Mouse (Mus musculus): ENCODE measurements around the gene Hmx3. TPM values are rescaled to one million over a fixed set of nuclear protein-coding genes. Genes with fewer than 3 reads are reported as not detected.

Hmx3 gene
- polyA plus RNA-seq (2014; fragmentation: Nextera tagmentation; extraction: Ambion mirVana), result 0.15 and 0.33 TPM in 2 replicates

DNA sequence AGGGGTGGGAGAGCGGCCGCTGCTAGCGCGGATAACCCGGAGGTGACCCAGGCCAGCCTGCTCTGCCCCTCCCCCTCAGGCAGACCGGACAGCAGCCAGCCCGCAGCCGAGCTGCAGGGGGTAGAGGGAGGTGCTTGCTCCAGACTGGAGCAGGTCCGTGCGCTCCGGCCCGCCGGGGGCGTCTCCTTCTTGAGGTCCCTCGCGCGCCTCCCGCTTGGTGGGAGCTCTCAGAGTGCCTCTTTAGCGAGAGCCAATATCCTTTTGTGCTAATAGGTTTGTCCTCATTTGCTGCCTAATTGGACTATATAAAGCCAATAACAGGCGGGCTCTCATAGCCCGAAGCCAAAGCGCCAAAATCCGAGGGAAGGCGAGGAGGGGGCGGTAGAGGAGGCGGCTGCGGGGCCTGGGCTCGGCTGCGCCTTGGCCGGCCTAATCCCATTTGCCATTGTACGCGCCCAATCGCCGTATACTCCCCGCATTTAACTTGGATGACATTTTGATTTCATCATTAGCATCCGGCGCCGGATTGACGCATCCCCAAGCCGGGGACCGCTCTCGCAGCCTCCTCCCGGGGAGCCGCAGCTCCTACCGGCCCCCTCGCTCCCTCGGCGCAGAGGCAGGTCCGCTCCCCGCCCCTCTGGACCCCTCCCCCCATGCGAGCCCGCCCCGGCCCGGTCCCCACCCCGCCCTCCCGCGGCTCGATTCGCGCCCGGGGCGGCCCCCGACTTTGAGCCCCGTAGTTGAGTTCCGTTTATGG, at the start of gene Hmx3:
Hmx3 (plus strand) TSS at position 753 of the 757 bp plus-strand sequence.
- Histone ChIP-seq H3K4me3 (replicated peaks; ENCODE audit: low read depth, low read length) (peak within 1 kb of the TSS; percentile 28), H3K9me3 (ENCODE audit: control insufficient read depth, low read length) (no peaks in the 10 kb centered on the region), H3K4me1 (ENCODE audit: control insufficient read depth, insufficient read depth, low read length) (peaks cover 15% of the 10 kb centered on the region), H3K4me2 (ENCODE audit: low read length) (peak within 1 kb of the TSS; percentile 52), H3K36me3 (ENCODE audit: control insufficient read depth, insufficient read depth, low read length) (no peaks in the 10 kb centered on the region), H3K9ac (replicated peaks; ENCODE audit: low read length) (0 out of 2 replicates have a peak within 1 kb of the TSS, but pooled peaks have one; percentile 20), H3K27me3 (ENCODE audit: control insufficient read depth, insufficient read depth, low read length) (peaks cover 87% of the 10 kb centered on the region), H3K27ac (replicated peaks; ENCODE audit: low read depth, low read length) (0 out of 2 replicates have a peak within 1 kb of the TSS, but pooled peaks have one; percentile 8)
- DNase-seq (peak; percentile 75), ATAC-seq (ENCODE audit: low FRiP score, low TSS enrichment) (peak; percentile 27; the same call in 1 of the 2 replicates)
- under 1% methylated on average over 57 of the region's 65 CpGs for WGBS

- H3K36me3 ChIP-seq (ENCODE audit: control insufficient read depth, insufficient read depth, low read length), result no peaks in the 10 kb centered on the region
- H3K27ac ChIP-seq (replicated peaks; ENCODE audit: low read depth, low read length), result no peak overlapping the region
- H3K4me2 ChIP-seq (ENCODE audit: low read length), result no peak overlapping the region
- ATAC-seq (ENCODE audit: low FRiP score, low TSS enrichment), result no peak
- DNase-seq, result no peak
- H3K9ac ChIP-seq (replicated peaks; ENCODE audit: low read length), result no peak overlapping the region
- no peak overlapping the region for H3K4me3 ChIP-seq (replicated peaks; ENCODE audit: low read depth, low read length)
- no peaks in the 10 kb centered on the region for H3K4me1 ChIP-seq (ENCODE audit: control insufficient read depth, insufficient read depth, low read length)
- H3K27me3 ChIP-seq (ENCODE audit: control insufficient read depth, insufficient read depth, low read length), result no peaks in the 10 kb centered on the region
- H3K9me3 ChIP-seq (ENCODE audit: control insufficient read depth, low read length), result no peaks in the 10 kb centered on the region
- 75% methylated on average over 2 of the region's 2 CpGs for WGBS
These were observed 38.9 kb upstream of the Hmx3 start for GRCm38 (mm10) chr7:131503739-131504138.

GRCm38 (mm10) chr7:131539979-131540378, 2.7 kb upstream of the Hmx3 start:
- H3K4me2 ChIP-seq (ENCODE audit: low read length), result no peak overlapping the region
- H3K4me1 ChIP-seq (ENCODE audit: control insufficient read depth, insufficient read depth, low read length), result peaks cover 15% of the 10 kb centered on the region
- no peak overlapping the region for H3K4me3 ChIP-seq (replicated peaks; ENCODE audit: low read depth, low read length)
- DNase-seq, result peak; percentile 93
- H3K27ac ChIP-seq (replicated peaks; ENCODE audit: low read depth, low read length), result no peak overlapping the region
- no peaks in the 10 kb centered on the region for H3K36me3 ChIP-seq (ENCODE audit: control insufficient read depth, insufficient read depth, low read length)
- H3K27me3 ChIP-seq (ENCODE audit: control insufficient read depth, insufficient read depth, low read length), result peaks cover 64% of the 10 kb centered on the region
- ATAC-seq (ENCODE audit: low FRiP score, low TSS enrichment), result no peak
- no peak overlapping the region for H3K9ac ChIP-seq (replicated peaks; ENCODE audit: low read length)
- no peaks in the 10 kb centered on the region for H3K9me3 ChIP-seq (ENCODE audit: control insufficient read depth, low read length)
- under 1% methylated on average over 7 of the region's 7 CpGs for WGBS

DNA sequence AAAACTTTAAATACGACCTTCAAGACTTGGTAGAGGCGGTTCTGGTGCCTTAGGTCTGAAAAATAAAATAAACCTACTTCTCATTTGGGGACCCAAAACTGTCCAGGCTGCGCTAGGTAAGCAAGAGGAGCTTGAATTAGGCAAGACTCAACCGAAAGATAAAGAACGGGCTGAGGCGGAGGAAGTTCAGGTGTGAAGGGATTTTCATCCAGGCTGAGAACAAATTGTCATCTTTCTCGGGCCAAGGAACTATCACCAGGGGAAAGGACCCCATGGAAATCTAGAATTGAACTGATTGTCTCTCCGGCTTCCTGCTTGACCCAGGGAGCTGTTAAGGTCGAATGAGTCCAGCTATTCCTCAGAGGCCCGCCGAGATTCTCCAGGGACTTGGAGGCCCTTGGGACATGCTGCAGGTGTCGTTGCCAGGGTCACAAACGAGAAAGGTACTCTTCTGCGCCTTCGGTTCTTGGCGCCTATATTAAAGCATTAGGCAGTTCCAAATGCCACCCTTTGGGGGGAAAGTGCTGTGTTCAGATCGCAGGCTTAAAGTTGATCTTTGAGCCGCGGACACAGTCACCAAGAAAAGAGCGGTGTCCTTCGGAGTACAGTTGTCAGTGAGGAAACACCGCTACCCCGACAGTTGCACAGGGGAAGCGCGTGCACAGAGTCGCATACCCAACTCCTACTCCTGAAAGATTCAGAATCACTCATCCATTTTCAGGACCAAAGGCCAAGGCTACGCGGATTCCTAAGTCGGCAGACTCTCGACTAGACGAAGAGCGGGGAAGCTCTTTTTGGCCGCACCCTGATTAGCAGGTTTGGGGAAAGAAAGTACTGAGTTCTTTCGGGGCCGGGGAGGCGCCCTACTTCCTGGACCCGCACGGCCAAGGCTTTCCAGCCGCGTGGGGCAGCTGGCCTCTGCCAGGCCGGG, 1.2 kb upstream of the Hmx3 start:
- no peaks in the 10 kb centered on the region for H3K36me3 ChIP-seq (ENCODE audit: control insufficient read depth, insufficient read depth, low read length)
- ATAC-seq (ENCODE audit: low FRiP score, low TSS enrichment) (no peak), DNase-seq (peak; percentile 40)
- peaks cover 15% of the 10 kb centered on the region for H3K4me1 ChIP-seq (ENCODE audit: control insufficient read depth, insufficient read depth, low read length)
- no peak overlapping the region for H3K9ac ChIP-seq (replicated peaks; ENCODE audit: low read length)
- H3K4me3 ChIP-seq (replicated peaks; ENCODE audit: low read depth, low read length), result peak overlapping the region; percentile 28
- H3K4me2 ChIP-seq (ENCODE audit: low read length), result peak overlapping the region; percentile 52
- H3K9me3 ChIP-seq (ENCODE audit: control insufficient read depth, low read length), result no peaks in the 10 kb centered on the region
- no peak overlapping the region for H3K27ac ChIP-seq (replicated peaks; ENCODE audit: low read depth, low read length)
- peaks cover 79% of the 10 kb centered on the region for H3K27me3 ChIP-seq (ENCODE audit: control insufficient read depth, insufficient read depth, low read length)
- 1% methylated on average over 41 of the region's 41 CpGs for WGBS

DNA sequence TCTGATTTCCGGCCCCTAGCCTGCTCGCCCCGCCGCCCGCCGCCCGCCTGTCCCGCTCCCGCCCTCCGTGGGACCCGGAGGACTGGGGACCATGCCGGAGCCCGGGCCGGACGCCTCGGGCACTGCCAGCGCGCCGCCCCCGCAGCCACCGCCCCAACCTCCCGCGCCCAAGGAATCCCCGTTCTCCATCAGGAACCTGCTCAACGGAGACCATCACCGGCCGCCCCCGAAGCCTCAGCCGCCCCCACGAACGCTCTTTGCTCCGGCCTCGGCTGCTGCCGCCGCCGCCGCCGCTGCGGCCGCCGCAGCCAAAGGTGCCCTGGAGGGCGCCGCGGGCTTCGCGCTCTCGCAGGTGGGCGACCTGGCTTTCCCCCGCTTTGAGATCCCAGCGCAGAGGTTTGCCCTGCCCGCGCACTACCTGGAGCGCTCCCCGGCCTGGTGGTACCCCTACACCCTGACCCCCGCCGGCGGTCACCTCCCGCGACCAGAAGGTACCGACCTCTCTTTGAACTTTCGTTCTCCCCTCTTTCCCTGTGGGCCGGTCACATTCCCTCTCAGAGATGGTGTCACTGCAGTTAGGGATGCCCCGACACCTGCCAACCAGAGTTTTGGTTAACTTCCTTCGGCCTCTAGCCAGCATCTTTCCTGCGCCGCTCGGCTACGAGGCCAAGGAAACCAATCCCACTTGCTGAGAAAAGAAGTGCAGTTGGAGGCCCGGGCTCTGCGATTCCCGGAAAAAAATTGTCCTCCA, 380 bp downstream of the Hmx3 start:
- H3K27me3 ChIP-seq (ENCODE audit: control insufficient read depth, insufficient read depth, low read length), result peaks cover 88% of the 10 kb centered on the region
- H3K27ac ChIP-seq (replicated peaks; ENCODE audit: low read depth, low read length), result 0 out of 2 replicates have a peak overlapping the region, but pooled peaks have one; percentile 8
- H3K36me3 ChIP-seq (ENCODE audit: control insufficient read depth, insufficient read depth, low read length), result no peaks in the 10 kb centered on the region
- no peak for ATAC-seq (ENCODE audit: low FRiP score, low TSS enrichment)
- no peaks in the 10 kb centered on the region for H3K9me3 ChIP-seq (ENCODE audit: control insufficient read depth, low read length)
- peaks cover 15% of the 10 kb centered on the region for H3K4me1 ChIP-seq (ENCODE audit: control insufficient read depth, insufficient read depth, low read length)
- peak overlapping the region; percentile 52 for H3K4me2 ChIP-seq (ENCODE audit: low read length)
- H3K4me3 ChIP-seq (replicated peaks; ENCODE audit: low read depth, low read length), result peak overlapping the region; percentile 28
- H3K9ac ChIP-seq (replicated peaks; ENCODE audit: low read length), result 0 out of 2 replicates have a peak overlapping the region, but pooled peaks have one; percentile 20
- WGBS, result under 1% methylated on average over 67 of the region's 71 CpGs
- peak; percentile 55 for DNase-seq

DNA sequence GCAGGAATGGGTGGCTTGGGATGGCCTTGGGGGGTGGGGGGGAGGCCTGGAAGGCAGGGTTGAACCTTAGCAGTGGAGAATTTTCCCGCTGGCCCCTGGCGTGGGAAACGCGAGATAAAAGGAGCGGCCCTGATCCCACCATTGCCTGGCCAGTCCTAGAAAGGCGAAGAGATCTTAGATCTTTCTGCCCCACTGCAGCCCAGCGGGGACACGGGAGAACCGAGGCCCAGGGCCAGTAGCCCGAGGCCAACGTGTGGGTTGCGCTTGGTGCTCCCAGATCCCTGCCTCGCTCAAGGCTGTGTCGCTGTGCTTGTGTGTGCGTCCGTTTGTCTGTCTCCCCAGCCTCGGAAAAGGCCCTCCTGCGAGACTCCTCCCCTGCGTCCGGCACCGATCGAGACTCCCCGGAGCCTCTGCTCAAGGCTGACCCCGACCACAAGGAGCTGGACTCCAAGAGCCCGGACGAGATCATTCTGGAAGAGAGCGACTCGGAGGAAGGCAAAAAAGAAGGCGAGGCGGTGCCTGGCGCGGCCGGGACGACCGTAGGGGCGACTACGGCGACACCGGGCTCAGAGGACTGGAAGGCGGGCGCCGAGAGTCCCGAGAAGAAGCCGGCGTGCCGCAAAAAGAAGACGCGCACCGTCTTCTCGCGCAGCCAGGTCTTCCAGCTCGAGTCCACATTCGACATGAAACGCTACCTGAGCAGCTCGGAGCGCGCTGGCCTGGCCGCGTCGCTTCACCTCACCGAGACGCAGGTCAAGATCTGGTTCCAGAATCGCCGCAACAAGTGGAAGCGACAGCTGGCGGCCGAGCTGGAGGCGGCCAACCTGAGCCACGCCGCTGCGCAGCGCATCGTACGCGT, 1.2 kb downstream of the Hmx3 start:
- DNase-seq (peak; percentile 46), ATAC-seq (ENCODE audit: low FRiP score, low TSS enrichment) (no peak)
- under 1% methylated on average over 75 of the region's 75 CpGs for WGBS
- Histone ChIP-seq H3K9me3 (ENCODE audit: control insufficient read depth, low read length) (no peaks in the 10 kb centered on the region), H3K27me3 (ENCODE audit: control insufficient read depth, insufficient read depth, low read length) (peaks cover 94% of the 10 kb centered on the region), H3K4me3 (replicated peaks; ENCODE audit: low read depth, low read length) (peak overlapping the region; percentile 28; the same call in 1 of the 2 replicates), H3K4me1 (ENCODE audit: control insufficient read depth, insufficient read depth, low read length) (peaks cover 15% of the 10 kb centered on the region), H3K36me3 (ENCODE audit: control insufficient read depth, insufficient read depth, low read length) (no peaks in the 10 kb centered on the region), H3K9ac (replicated peaks; ENCODE audit: low read length) (no peak overlapping the region), H3K4me2 (ENCODE audit: low read length) (peak overlapping the region; percentile 52), H3K27ac (replicated peaks; ENCODE audit: low read depth, low read length) (no peak overlapping the region)

DNA sequence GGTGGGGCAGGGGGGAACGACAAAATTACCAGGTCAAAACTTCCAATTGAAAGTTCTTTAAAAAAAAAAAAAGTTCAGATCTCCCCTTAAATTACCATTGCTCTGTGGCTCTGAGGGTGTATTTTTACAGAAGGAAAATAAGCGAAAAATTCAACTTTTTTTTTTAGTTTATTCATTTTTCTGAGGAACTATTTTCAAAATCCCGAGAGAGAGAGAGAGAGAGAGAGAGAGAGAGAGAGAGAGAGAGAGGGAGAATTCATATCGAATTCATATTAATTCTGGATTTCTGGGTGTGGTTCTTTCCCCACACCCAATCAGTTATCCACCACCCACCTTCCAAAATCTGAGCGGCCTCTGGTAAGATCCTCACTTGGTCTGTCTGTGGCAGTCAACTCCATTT, 2.2 kb downstream of the Hmx3 start:
- peaks cover 95% of the 10 kb centered on the region for H3K27me3 ChIP-seq (ENCODE audit: control insufficient read depth, insufficient read depth, low read length)
- no peak overlapping the region for H3K4me3 ChIP-seq (replicated peaks; ENCODE audit: low read depth, low read length)
- DNase-seq (no peak), ATAC-seq (ENCODE audit: low FRiP score, low TSS enrichment) (no peak)
- H3K27ac ChIP-seq (replicated peaks; ENCODE audit: low read depth, low read length), result no peak overlapping the region
- no peaks in the 10 kb centered on the region for H3K36me3 ChIP-seq (ENCODE audit: control insufficient read depth, insufficient read depth, low read length)
- peaks cover 15% of the 10 kb centered on the region for H3K4me1 ChIP-seq (ENCODE audit: control insufficient read depth, insufficient read depth, low read length)
- WGBS, result 2% methylated on average over 5 of the region's 5 CpGs
- no peak overlapping the region for H3K9ac ChIP-seq (replicated peaks; ENCODE audit: low read length)
- H3K4me2 ChIP-seq (ENCODE audit: low read length), result no peak overlapping the region
- no peaks in the 10 kb centered on the region for H3K9me3 ChIP-seq (ENCODE audit: control insufficient read depth, low read length)
